Mouse (Mus musculus): ENCODE results near the gene Hoxa1. TPM values are rescaled to one million over a fixed set of nuclear protein-coding genes. Genes with fewer than 3 reads are reported as not detected.

Gene Hoxa1
- polyA plus RNA-seq, 1 experiment from 2014 or later: 0.59 TPM

- no peaks in the 10 kb centered on the region for H3K36me3 ChIP-seq
- no peak overlapping the region for H3K27ac ChIP-seq
- H3K9ac ChIP-seq: no peak overlapping the region
- H3K9me3 ChIP-seq (replicated peaks): no peaks in the 10 kb centered on the region
- H3K4me2 ChIP-seq: no peak overlapping the region
- H3K27me3 ChIP-seq: peaks cover 94% of the 10 kb centered on the region
- 14% methylated on average over 6 of the region's 6 CpGs for WGBS
- ATAC-seq (replicated peaks; ENCODE audit: insufficient number of reproducible peaks, insufficient read depth, low FRiP score, low read depth): no peak
- H3K4me1 ChIP-seq (replicated peaks): peaks cover 8% of the 10 kb centered on the region
- H3K4me3 ChIP-seq: no peak overlapping the region
Observed at GRCm38 (mm10) chr6:52153270-52153669, 4.8 kb downstream of the Hoxa1 start.

- no peak overlapping the region for H3K4me2 ChIP-seq
- H3K27ac ChIP-seq: no peak overlapping the region
- H3K27me3 ChIP-seq: peaks cover 94% of the 10 kb centered on the region
- no peaks in the 10 kb centered on the region for H3K9me3 ChIP-seq (replicated peaks)
- no peak overlapping the region for H3K4me3 ChIP-seq
- WGBS: 25% methylated on average over 16 of the region's 16 CpGs
- H3K36me3 ChIP-seq: no peaks in the 10 kb centered on the region
- H3K9ac ChIP-seq: no peak overlapping the region
- 0 out of 2 replicates have a peak, but pooled peaks cover 2% of the 10 kb centered on the region for H3K4me1 ChIP-seq (replicated peaks)
- no peak for ATAC-seq (replicated peaks; ENCODE audit: insufficient number of reproducible peaks, insufficient read depth, low FRiP score, low read depth)
Observed at GRCm38 (mm10) chr6:52152226-52153193, 5.6 kb downstream of the Hoxa1 start.

GRCm38 (mm10) chr6:52151571-52151970, 6.5 kb downstream of the Hoxa1 start:
- Histone ChIP-seq H3K4me3 (no peak overlapping the region), H3K4me1 (replicated peaks) (no peaks in the 10 kb centered on the region), H3K9ac (no peak overlapping the region), H3K36me3 (no peaks in the 10 kb centered on the region), H3K9me3 (replicated peaks) (no peaks in the 10 kb centered on the region), H3K27me3 (peaks cover 94% of the 10 kb centered on the region), H3K4me2 (no peak overlapping the region), H3K27ac (no peak overlapping the region)
- no peak for ATAC-seq (replicated peaks; ENCODE audit: insufficient number of reproducible peaks, insufficient read depth, low FRiP score, low read depth)
- WGBS: 34% methylated on average over 4 of the region's 4 CpGs

- ATAC-seq (replicated peaks; ENCODE audit: insufficient number of reproducible peaks, insufficient read depth, low FRiP score, low read depth): no peak
- 10% methylated on average over 16 of the region's 16 CpGs for WGBS
Observed at GRCm38 (mm10) chr6:52150401-52150966, 7.6 kb downstream of the Hoxa1 start.

GRCm38 (mm10) chr6:52139115-52139514, 19.0 kb downstream of the Hoxa1 start:
- no peaks in the 10 kb centered on the region for H3K36me3 ChIP-seq
- no peak overlapping the region for H3K4me2 ChIP-seq
- peaks cover 18% of the 10 kb centered on the region for H3K27me3 ChIP-seq
- H3K9ac ChIP-seq: no peak overlapping the region
- ATAC-seq (replicated peaks; ENCODE audit: insufficient number of reproducible peaks, insufficient read depth, low FRiP score, low read depth): no peak
- H3K4me1 ChIP-seq (replicated peaks): no peaks in the 10 kb centered on the region
- H3K9me3 ChIP-seq (replicated peaks): no peaks in the 10 kb centered on the region
- 80% methylated on average over 5 of the region's 5 CpGs for WGBS
- H3K4me3 ChIP-seq: no peak overlapping the region
- no peak overlapping the region for H3K27ac ChIP-seq

More at GRCm38 (mm10) chr6:52150401-52150966, 7.6 kb downstream of the Hoxa1 start:
- Histone ChIP-seq H3K4me3 (no peak overlapping the region), H3K4me2 (no peak overlapping the region), H3K9me3 (replicated peaks) (no peaks in the 10 kb centered on the region), H3K36me3 (no peaks in the 10 kb centered on the region), H3K27ac (no peak overlapping the region), H3K27me3 (peaks cover 89% of the 10 kb centered on the region), H3K4me1 (replicated peaks) (no peaks in the 10 kb centered on the region), H3K9ac (no peak overlapping the region)

- no peaks in the 10 kb centered on the region for H3K9me3 ChIP-seq (replicated peaks)
- no peak overlapping the region for H3K27ac ChIP-seq
- no peak overlapping the region for H3K4me2 ChIP-seq
- WGBS: 70% methylated on average over 10 of the region's 10 CpGs
- H3K36me3 ChIP-seq: no peaks in the 10 kb centered on the region
- H3K4me1 ChIP-seq (replicated peaks): no peaks in the 10 kb centered on the region
- H3K4me3 ChIP-seq: no peak overlapping the region
- no peak overlapping the region for H3K9ac ChIP-seq
- H3K27me3 ChIP-seq: peaks cover 19% of the 10 kb centered on the region
- no peak for ATAC-seq (replicated peaks; ENCODE audit: insufficient number of reproducible peaks, insufficient read depth, low FRiP score, low read depth)
Observed at GRCm38 (mm10) chr6:52138576-52138975, 19.5 kb downstream of the Hoxa1 start.

GRCm38 (mm10) chr6:52137841-52138535, 20.1 kb downstream of the Hoxa1 start:
- 73% methylated on average over 9 of the region's 9 CpGs for WGBS
- no peak overlapping the region for H3K4me2 ChIP-seq
- no peaks in the 10 kb centered on the region for H3K36me3 ChIP-seq
- no peaks in the 10 kb centered on the region for H3K4me1 ChIP-seq (replicated peaks)
- no peaks in the 10 kb centered on the region for H3K9me3 ChIP-seq (replicated peaks)
- ATAC-seq (replicated peaks; ENCODE audit: insufficient number of reproducible peaks, insufficient read depth, low FRiP score, low read depth): no peak
- no peak overlapping the region for H3K9ac ChIP-seq
- no peak overlapping the region for H3K27ac ChIP-seq
- H3K27me3 ChIP-seq: peaks cover 19% of the 10 kb centered on the region
- H3K4me3 ChIP-seq: no peak overlapping the region

GRCm38 (mm10) chr6:52123673-52124072, 34.4 kb downstream of the Hoxa1 start:
- Histone ChIP-seq H3K27ac (no peak overlapping the region), H3K9ac (no peak overlapping the region), H3K4me3 (no peak overlapping the region), H3K9me3 (replicated peaks) (0 out of 2 replicates have a peak, but pooled peaks cover 4% of the 10 kb centered on the region), H3K36me3 (no peaks in the 10 kb centered on the region), H3K27me3 (peaks cover 49% of the 10 kb centered on the region), H3K4me2 (no peak overlapping the region), H3K4me1 (replicated peaks) (no peaks in the 10 kb centered on the region)
- 74% methylated on average over 4 of the region's 4 CpGs for WGBS
- ATAC-seq (replicated peaks; ENCODE audit: insufficient number of reproducible peaks, insufficient read depth, low FRiP score, low read depth): no peak

GRCm38 (mm10) chr6:52121173-52121572, 36.9 kb downstream of the Hoxa1 start:
- WGBS: 50% methylated on average over 3 of the region's 3 CpGs
- H3K9ac ChIP-seq: no peak overlapping the region
- peaks cover 69% of the 10 kb centered on the region for H3K27me3 ChIP-seq
- no peaks in the 10 kb centered on the region for H3K36me3 ChIP-seq
- H3K27ac ChIP-seq: no peak overlapping the region
- H3K4me1 ChIP-seq (replicated peaks): peaks cover 5% of the 10 kb centered on the region
- no peaks in the 10 kb centered on the region for H3K9me3 ChIP-seq (replicated peaks)
- ATAC-seq (replicated peaks; ENCODE audit: insufficient number of reproducible peaks, insufficient read depth, low FRiP score, low read depth): no peak
- no peak overlapping the region for H3K4me3 ChIP-seq
- H3K4me2 ChIP-seq: no peak overlapping the region

- ATAC-seq (replicated peaks; ENCODE audit: insufficient number of reproducible peaks, insufficient read depth, low FRiP score, low read depth): no peak
- peaks cover 82% of the 10 kb centered on the region for H3K27me3 ChIP-seq
- H3K4me2 ChIP-seq: no peak overlapping the region
- no peak overlapping the region for H3K27ac ChIP-seq
- 41% methylated on average over 6 of the region's 6 CpGs for WGBS
- no peaks in the 10 kb centered on the region for H3K36me3 ChIP-seq
- peaks cover 5% of the 10 kb centered on the region for H3K4me1 ChIP-seq (replicated peaks)
- H3K9me3 ChIP-seq (replicated peaks): no peaks in the 10 kb centered on the region
- H3K4me3 ChIP-seq: no peak overlapping the region
- no peak overlapping the region for H3K9ac ChIP-seq
Observed at GRCm38 (mm10) chr6:52118903-52119635, 39.0 kb downstream of the Hoxa1 start.

- Histone ChIP-seq H3K4me1 (replicated peaks) (peaks cover 5% of the 10 kb centered on the region), H3K4me2 (no peak overlapping the region), H3K36me3 (no peaks in the 10 kb centered on the region), H3K4me3 (no peak overlapping the region), H3K27me3 (peaks cover 79% of the 10 kb centered on the region), H3K9me3 (replicated peaks) (no peaks in the 10 kb centered on the region), H3K27ac (no peak overlapping the region), H3K9ac (no peak overlapping the region)
- 14% methylated on average over 5 of the region's 5 CpGs for WGBS
- ATAC-seq (replicated peaks; ENCODE audit: insufficient number of reproducible peaks, insufficient read depth, low FRiP score, low read depth): no peak
Observed at GRCm38 (mm10) chr6:52115899-52116298, 42.2 kb downstream of the Hoxa1 start.

Measured in heart, embryonic 15.5 days (tissue).